Comparison of ENCODE assay signal across 22 mouse cellular contexts in genomic region chr12:26091865-26092264, GRCm38 (mm10).
"Had no signal": no experiment of that assay in that cellular context is flagged by ENCODE, and none has a peak within 500 bp of the region (broad histone marks: within the 10 kb centered on the region; RNA-seq: fewer than 3 reads in every experiment).

No protein-coding gene starts in this region.

- H3K4me3 ChIP-seq: limb, embryonic 12.5 days; limb, embryonic 15.5 days; midbrain, embryonic 12.5 days; midbrain, embryonic 15.5 days; neural tube, embryonic 12.5 days; neural tube, embryonic 15.5 days had no signal

- H3K9ac ChIP-seq: limb, embryonic 12.5 days; limb, embryonic 15.5 days; liver, embryonic 14.5 days; liver, postnatal 0 days; lung, embryonic 14.5 days; midbrain, embryonic 12.5 days; midbrain, embryonic 15.5 days; neural tube, embryonic 12.5 days; neural tube, embryonic 15.5 days had no signal

- H3K27me3 ChIP-seq: limb, embryonic 12.5 days; limb, embryonic 15.5 days; midbrain, embryonic 12.5 days; midbrain, embryonic 15.5 days; neural tube, embryonic 12.5 days; neural tube, embryonic 15.5 days had no signal

- DNase-seq: kidney, adult 18-20 months; kidney, adult 9 months; kidney, postnatal 14 days; kidney, postnatal 4 days; layer of hippocampus, adult 9-11 months; left cerebral cortex, postnatal 4 days; liver, postnatal 0 days; lung, embryonic 14.5 days; thymus, adult 2 months; thymus, postnatal 14 days; thymus, postnatal 4 days had no signal

- H3K4me1 ChIP-seq: limb, embryonic 12.5 days; limb, embryonic 15.5 days; midbrain, embryonic 12.5 days; midbrain, embryonic 15.5 days; neural tube, embryonic 12.5 days; neural tube, embryonic 15.5 days had no signal

- H3K36me3 ChIP-seq: limb, embryonic 12.5 days; limb, embryonic 15.5 days; midbrain, embryonic 12.5 days; midbrain, embryonic 15.5 days; neural tube, embryonic 12.5 days; neural tube, embryonic 15.5 days had no signal

- H3K9me3 ChIP-seq: limb, embryonic 12.5 days; limb, embryonic 15.5 days; midbrain, embryonic 12.5 days; midbrain, embryonic 15.5 days; neural tube, embryonic 12.5 days; neural tube, embryonic 15.5 days had no signal

- H3K4me2 ChIP-seq: limb, embryonic 12.5 days; limb, embryonic 15.5 days; liver, embryonic 11.5 days; lung, embryonic 14.5 days; midbrain, embryonic 12.5 days; midbrain, embryonic 15.5 days; neural tube, embryonic 12.5 days; neural tube, embryonic 15.5 days had no signal

- H3K27ac ChIP-seq: limb, embryonic 12.5 days; limb, embryonic 15.5 days; liver, embryonic 14.5 days; macrophage; midbrain, embryonic 12.5 days; midbrain, embryonic 15.5 days; neural tube, embryonic 12.5 days; neural tube, embryonic 15.5 days had no signal

- ATAC-seq: intestine, embryonic 16.5 days; liver, postnatal 0 days; lung, postnatal 0 days; midbrain, embryonic 15.5 days had no signal
